Mouse (Mus musculus) forebrain, postnatal 0 days (tissue): ENCODE data around the gene Efcab12. TPM values are rescaled to one million over a fixed set of nuclear protein-coding genes. Genes with fewer than 3 reads are reported as not detected.

Experiments
- ATAC-seq: fragments of 200-750 bp; cut with Nextera tagmentation; 2 replicates; pipeline ENCODE4 v1.8.0; 2017; ENCODE audit warnings: mild to moderate bottlenecking, moderate library complexity
- DNase-seq: peaks from one replicate; pipeline ENCODE4 v3.0.0-alpha.2; 2015
- H3K27ac ChIP-seq: fragments of 300-500 bp; sonication (generic); 2 replicates; pipeline ENCODE4 v1.5.1; 2014; ENCODE audit warnings: low read depth, mild to moderate bottlenecking, antibody characterized with exemption, low read length, moderate library complexity, mixed read lengths
- H3K27me3 ChIP-seq: fragments of 300-500 bp; sonication (generic); 2 replicates; pipeline ENCODE4 v1.6.1; 2014; ENCODE audit warnings: mild to moderate bottlenecking, low read length, mixed read lengths; ENCODE audit not compliant: insufficient read depth
- H3K36me3 ChIP-seq: fragments of 300-500 bp; sonication (generic); 2 replicates; pipeline ENCODE4 v1.6.1; 2014; ENCODE audit warnings: mild to moderate bottlenecking, moderate library complexity; ENCODE audit not compliant: insufficient read depth
- H3K4me1 ChIP-seq: fragments of 300-500 bp; sonication (generic); 2 replicates; pipeline ENCODE4 v1.6.1; 2014; ENCODE audit warnings: antibody characterized with exemption; ENCODE audit not compliant: insufficient read depth
- H3K4me2 ChIP-seq: fragments of 300-500 bp; sonication (generic); 2 replicates; pipeline ENCODE4 v1.6.1; 2014; ENCODE audit warnings: low read depth, mild to moderate bottlenecking, moderate library complexity
- H3K4me3 ChIP-seq: fragments of 300-500 bp; sonication (generic); 2 replicates; pipeline ENCODE4 v1.5.1; 2014; ENCODE audit warnings: low read depth, low read length, mixed read lengths
- H3K9ac ChIP-seq: fragments of 300-500 bp; sonication (generic); 2 replicates; pipeline ENCODE4 v1.6.1; 2014; ENCODE audit warnings: mild to moderate bottlenecking
- H3K9me3 ChIP-seq: fragments of 300-500 bp; sonication (generic); 2 replicates; pipeline ENCODE4 v1.6.1; 2016; ENCODE audit warnings: low read length
- CTCF ChIP-seq: sonication (generic); IDR thresholded peaks from 2 replicates; pipeline ENCODE4 v1.5.1; 2016; ENCODE audit warnings: antibody characterized with exemption, control low read depth, low read depth
- WGBS: fragments of 180-500 bp; shearing (Covaris S2); extraction: QIAGEN DNeasy Blood & Tissue Kit; methylation state at CpG from one replicate; pipeline ENCODE4 v1.1.7; 2014; 5-methylcytosine and 5-hydroxymethylcytosine counted together
- polyA plus RNA-seq: library from polyadenylated mRNA; unstranded; fragments of >200 nt; fragmentation: Nextera tagmentation; extraction: Ambion mirVana; gene quantifications from 2 replicates; pipeline ENCODE4 v1.2.1, GENCODE M21; 2015
- total RNA-seq: library from RNA; depleted of rRNA; stranded (reverse); fragments of >200 nt; gene quantifications from 2 replicates; pipeline ENCODE4 v1.2.3, GENCODE M21; 2014

Gene Efcab12
- total and polyA plus RNA-seq, 2 experiments from 2014 or later = 1.7 to 4.4 TPM

GRCm38 (mm10) chr6:115818129-115818528 lies 20.1 kb downstream of the Efcab12 start:
- Histone ChIP-seq H3K36me3 (no peaks in the 10 kb centered on the region), H3K9ac (no peak overlapping the region), H3K4me1 (no peaks in the 10 kb centered on the region), H3K27ac (no peak overlapping the region), H3K27me3 (no peaks in the 10 kb centered on the region), H3K4me3 (no peak overlapping the region), H3K4me2 (no peak overlapping the region), H3K9me3 (no peaks in the 10 kb centered on the region)
- WGBS = 75% methylated on average over 2 of the region's 2 CpGs
- TF ChIP-seq CTCF = no peak
- no peak for DNase-seq
- ATAC-seq = no peak

- Histone ChIP-seq H3K4me3 (no peak overlapping the region), H3K4me2 (no peak overlapping the region), H3K36me3 (no peaks in the 10 kb centered on the region), H3K4me1 (no peaks in the 10 kb centered on the region), H3K27ac (no peak overlapping the region), H3K9ac (no peak overlapping the region), H3K27me3 (no peaks in the 10 kb centered on the region), H3K9me3 (no peaks in the 10 kb centered on the region)
- TF ChIP-seq CTCF = no peak
- DNase-seq = no peak
- WGBS = 80% methylated on average over 4 of the region's 4 CpGs
- no peak for ATAC-seq
Measured at GRCm38 (mm10) chr6:115815041-115815440, 23.2 kb downstream of the Efcab12 start.

GRCm38 (mm10) chr6:115814104-115814503 lies 24.1 kb downstream of the Efcab12 start:
- no peaks in the 10 kb centered on the region for H3K27me3 ChIP-seq
- H3K4me2 ChIP-seq = no peak overlapping the region
- peak; percentile 75 for TF ChIP-seq CTCF
- H3K9me3 ChIP-seq = no peaks in the 10 kb centered on the region
- WGBS = 40% methylated on average over 4 of the region's 4 CpGs
- ATAC-seq = peak; percentile 32; the same call in 1 of the 2 replicates
- H3K27ac ChIP-seq = no peak overlapping the region
- no peak overlapping the region for H3K9ac ChIP-seq
- no peaks in the 10 kb centered on the region for H3K36me3 ChIP-seq
- no peaks in the 10 kb centered on the region for H3K4me1 ChIP-seq
- H3K4me3 ChIP-seq = no peak overlapping the region
- peak; percentile 48 for DNase-seq

- Histone ChIP-seq H3K4me1 (peaks cover 8% of the 10 kb centered on the region), H3K36me3 (peaks cover 10% of the 10 kb centered on the region), H3K27ac (no peak overlapping the region), H3K4me2 (no peak overlapping the region), H3K27me3 (no peaks in the 10 kb centered on the region), H3K9me3 (no peaks in the 10 kb centered on the region), H3K9ac (no peak overlapping the region), H3K4me3 (no peak overlapping the region)
- ATAC-seq (no peak), DNase-seq (no peak)
- TF ChIP-seq CTCF = no peak
- 70% methylated on average over 8 of the region's 8 CpGs for WGBS
Measured at GRCm38 (mm10) chr6:115811606-115812005, 26.6 kb downstream of the Efcab12 start.

GRCm38 (mm10) chr6:115808488-115809231 lies 29.6 kb downstream of the Efcab12 start, which contains the start of gene Rpl32:
Rpl32 (minus strand) TSS chr6:115808747.
- H3K36me3 ChIP-seq = peaks cover 38% of the 10 kb centered on the region
- peak; percentile 66 for TF ChIP-seq CTCF
- peak within 1 kb of the TSS; percentile 84 for H3K4me3 ChIP-seq
- no peaks in the 10 kb centered on the region for H3K9me3 ChIP-seq
- H3K27me3 ChIP-seq = no peaks in the 10 kb centered on the region
- ATAC-seq = peak; percentile 94
- 2% methylated on average over 47 of the region's 47 CpGs for WGBS
- peaks cover 9% of the 10 kb centered on the region for H3K4me1 ChIP-seq
- peak within 1 kb of the TSS; percentile 96 for H3K9ac ChIP-seq
- H3K4me2 ChIP-seq = peak within 1 kb of the TSS; percentile 69
- DNase-seq = peak; percentile 96
- H3K27ac ChIP-seq = peak within 1 kb of the TSS; percentile 98

- H3K4me2 ChIP-seq = peak overlapping the region; percentile 69
- H3K36me3 ChIP-seq = peaks cover 40% of the 10 kb centered on the region
- no peaks in the 10 kb centered on the region for H3K27me3 ChIP-seq
- peak overlapping the region; percentile 96 for H3K9ac ChIP-seq
- peak overlapping the region; percentile 84 for H3K4me3 ChIP-seq
- WGBS = under 1% methylated on average over 22 of the region's 22 CpGs
- DNase-seq (no peak), ATAC-seq (peak; percentile 56)
- no peaks in the 10 kb centered on the region for H3K9me3 ChIP-seq
- H3K4me1 ChIP-seq = peaks cover 9% of the 10 kb centered on the region
- peak overlapping the region; percentile 98 for H3K27ac ChIP-seq
- TF ChIP-seq CTCF = no peak
Measured at GRCm38 (mm10) chr6:115808196-115808487, 30.1 kb downstream of the Efcab12 start.

- DNase-seq = no peak
- TF ChIP-seq CTCF = no peak
Measured at GRCm38 (mm10) chr6:115807464-115808195, 30.6 kb downstream of the Efcab12 start.

More at GRCm38 (mm10) chr6:115807464-115808195, 30.6 kb downstream of the Efcab12 start:
- peak overlapping the region; percentile 84 for H3K4me3 ChIP-seq
- H3K4me1 ChIP-seq = peaks cover 9% of the 10 kb centered on the region
- peak overlapping the region; percentile 96 for H3K9ac ChIP-seq
- H3K27me3 ChIP-seq = no peaks in the 10 kb centered on the region
- 0 out of 2 replicates have a peak, but pooled peaks have one; percentile 1 for ATAC-seq
- H3K9me3 ChIP-seq = no peaks in the 10 kb centered on the region
- peaks cover 42% of the 10 kb centered on the region for H3K36me3 ChIP-seq
- peak overlapping the region; percentile 69 for H3K4me2 ChIP-seq
- WGBS = 2% methylated on average over 15 of the region's 15 CpGs
- H3K27ac ChIP-seq = peak overlapping the region; percentile 98
